Mouse (Mus musculus) left cerebral cortex, postnatal 10 days (tissue): ENCODE data around the gene Mup1. TPM values are rescaled to one million over a fixed set of nuclear protein-coding genes. Genes with fewer than 3 reads are reported as not detected.
"Not testable (repeated sequence)": the region's sequence is repeated elsewhere in the genome, so short reads cannot be mapped to it uniquely, and the experiment has no call there.

Experiments
- DNase-seq, 2 experiments: peaks; one replicate each; pipeline ENCODE4 v3.0.0; 2021 to 2022; ENCODE audit warnings: low spot score in 2 of 2, mixed read lengths in 1 of 2; ENCODE audit errors: extremely low spot score in 1 of 2
- intact Hi-C: fragments of 180-260 bp; cut with DNase I; formaldehyde crosslinking; loops from one replicate; pipeline ENCODE4 v1.15.1; 2025
- total RNA-seq, 2 experiments: library from RNA; stranded (reverse); gene quantifications; 2 replicates each; pipeline ENCODE4 v1.2.3; 2021

Mup1 gene
- not detected for total RNA-seq

- DNase-seq, intact Hi-C loops: not testable (repeated sequence)
These were observed at the start of gene Mup1 for GRCm38 (mm10) chr4:60501860-60502259. Gene Mup1, minus strand, starts transcription at chr4:60501960.

Other genes with a start within 250 kb of the Mup1 start
- gene Mup9, start 80.0 kb downstream of the Mup1 start, total RNA-seq: not detected
- not detected for gene Mup10, start 80.2 kb upstream of the Mup1 start, total RNA-seq
- not detected for gene Mup11, start 160.5 kb upstream of the Mup1 start, total RNA-seq
- not detected for gene Mup12, start 239.4 kb upstream of the Mup1 start, total RNA-seq